Comparison of ENCODE assay signal across 8 mouse cellular contexts in the genomic region with DNA sequence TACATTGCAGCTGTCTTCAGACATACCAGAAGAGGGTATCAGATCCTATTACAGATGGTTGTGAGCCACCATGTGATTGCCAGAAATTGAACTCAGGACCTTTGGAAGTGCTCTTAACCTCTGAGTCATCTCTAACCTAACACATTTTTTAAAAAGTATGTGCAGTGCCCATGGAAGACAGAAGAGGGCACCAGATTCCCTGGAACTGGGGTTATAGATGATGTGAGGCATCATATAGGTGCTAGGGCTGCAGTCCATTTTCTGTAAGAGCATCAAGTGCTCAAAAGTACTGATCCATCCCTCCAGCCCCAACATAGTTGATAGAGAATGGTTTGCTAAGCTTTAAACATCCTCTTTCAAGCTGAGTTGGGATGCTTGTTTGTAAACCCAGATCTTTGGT.
DNase-seq lines count a peak whose midpoint lies in the region; ATAC-seq lines count a peak whose summit lies in the region.

No protein-coding gene starts in this region.

- peak; percentile 28 to 45 for DNase-seq in cerebellum, postnatal 10 days
- peak; percentile 13 for DNase-seq in urinary bladder, postnatal 14 days (ENCODE audit: low spot score)
- DNase-seq in urinary bladder, postnatal 4 days (ENCODE audit: low spot score in 2 of 2): no peak
- peak; percentile 36 for DNase-seq in fibroblast of lung, adult 2 months (ENCODE audit: low read depth)
- peak; percentile 54 for DNase-seq in lung, postnatal 10 days
- DNase-seq in thymus, postnatal 14 days: peak; percentile 68
- DNase-seq in urinary bladder, postnatal 36 days (ENCODE audit: low spot score in 2 of 2): no peak

- no peak for ATAC-seq in cerebellum, adult (ENCODE audit: insufficient number of reproducible peaks, low FRiP score, low TSS enrichment)

Comparison
In these comparisons a context has a peak if more than half of its experiments do, and no peak if none do; other contexts are left out.
1. DNase-seq: peak in cerebellum, postnatal 10 days (2 of 2), urinary bladder, postnatal 14 days (single experiment), fibroblast of lung, adult 2 months (single experiment), lung, postnatal 10 days (single experiment) and thymus, postnatal 14 days (single experiment); none in urinary bladder, postnatal 4 days (0 of 2) and urinary bladder, postnatal 36 days (0 of 2).